8 mouse cellular contexts compared by ENCODE assay signal in genomic region chr9:65744171-65745082, GRCm38 (mm10).
DNase-seq lines count a peak whose midpoint lies in the region; ATAC-seq lines count a peak whose summit lies in the region.

No protein-coding gene starts in this region.

- H3K27me3 ChIP-seq in forebrain, embryonic 11.5 days (ENCODE audit: control insufficient read depth, insufficient read depth, low read length), result no peaks in the 10 kb centered on the region
- no peaks in the 10 kb centered on the region for H3K27me3 ChIP-seq in hindbrain, embryonic 12.5 days
- no peaks in the 10 kb centered on the region for H3K27me3 ChIP-seq in stomach, embryonic 15.5 days (replicated peaks)

- ATAC-seq in forebrain, embryonic 11.5 days (replicated peaks; ENCODE audit: low FRiP score), result peak; percentile 90
- peak; percentile 92 for ATAC-seq in hindbrain, embryonic 12.5 days (ENCODE audit: low FRiP score)
- ATAC-seq in megakaryocyte progenitor cell, adult 5-6 weeks (replicated peaks; ENCODE audit: poor library complexity), result 0 out of 2 replicates have a peak, but pooled peaks have one; percentile 30
- peak; percentile 58; the same call in 1 of the 2 replicates for ATAC-seq in stomach, embryonic 15.5 days (ENCODE audit: insufficient read depth, low FRiP score, low read depth)

- H3K27ac ChIP-seq in brown adipose tissue, adult 24 weeks (replicated peaks; ENCODE audit: low read depth, low read length), result peak overlapping the region; percentile 54; the same call in 1 of the 2 replicates
- peak overlapping the region; percentile 84 for H3K27ac ChIP-seq in forebrain, embryonic 11.5 days (ENCODE audit: low read depth, low read length)
- H3K27ac ChIP-seq in hindbrain, embryonic 12.5 days, result peak overlapping the region; percentile 88
- H3K27ac ChIP-seq in stomach, embryonic 15.5 days, result peak overlapping the region; percentile 55

- peak overlapping the region; percentile 24; the same call in 1 of the 2 replicates for H3K4me2 ChIP-seq in forebrain, embryonic 11.5 days (ENCODE audit: low read depth, low read length, severe bottlenecking)
- H3K4me2 ChIP-seq in hindbrain, embryonic 12.5 days (replicated peaks), result peak overlapping the region; percentile 20; the same call in 1 of the 2 replicates
- no peak overlapping the region for H3K4me2 ChIP-seq in stomach, embryonic 15.5 days

- H3K36me3 ChIP-seq in forebrain, embryonic 11.5 days (ENCODE audit: control insufficient read depth, insufficient read depth, low read length), result no peaks in the 10 kb centered on the region
- no peaks in the 10 kb centered on the region for H3K36me3 ChIP-seq in hindbrain, embryonic 12.5 days
- no peaks in the 10 kb centered on the region for H3K36me3 ChIP-seq in stomach, embryonic 15.5 days

- 41% methylated on average over 4 of the region's 4 CpGs for WGBS in forebrain, embryonic 11.5 days
- 27% methylated on average over 4 of the region's 4 CpGs for WGBS in hindbrain, embryonic 12.5 days
- WGBS in stomach, embryonic 15.5 days, result 33% methylated on average over 4 of the region's 4 CpGs

- no peak overlapping the region for H3K4me3 ChIP-seq in brown adipose tissue, adult 24 weeks (ENCODE audit: insufficient read depth, low read depth, low read length)
- no peak overlapping the region for H3K4me3 ChIP-seq in forebrain, embryonic 11.5 days (ENCODE audit: low read depth, low read length)
- no peak overlapping the region for H3K4me3 ChIP-seq in hindbrain, embryonic 12.5 days
- no peak overlapping the region for H3K4me3 ChIP-seq in stomach, embryonic 15.5 days (replicated peaks)

- H3K9me3 ChIP-seq in forebrain, embryonic 11.5 days (ENCODE audit: control insufficient read depth, low read length), result no peaks in the 10 kb centered on the region; the same call in 1 of the 2 replicates
- H3K9me3 ChIP-seq in hindbrain, embryonic 12.5 days (replicated peaks), result no peaks in the 10 kb centered on the region
- H3K9me3 ChIP-seq in stomach, embryonic 15.5 days, result no peaks in the 10 kb centered on the region

- DNase-seq in 3134 (ENCODE audit: extremely low read depth, insufficient read length, low spot score), result peak; percentile 52
- peak; percentile 62 for DNase-seq in forebrain, embryonic 11.5 days (ENCODE audit: low spot score)
- DNase-seq in layer of hippocampus, postnatal 14 days (ENCODE audit: low spot score in 2 of 2), result peak; percentile 64 to 76
- no peak for DNase-seq in urinary bladder, postnatal 4 days (ENCODE audit: low spot score in 2 of 2)

- no peaks in the 10 kb centered on the region for H3K4me1 ChIP-seq in brown adipose tissue, adult 24 weeks (ENCODE audit: control insufficient read depth, insufficient read depth, insufficient read length, low read length)
- H3K4me1 ChIP-seq in forebrain, embryonic 11.5 days (replicated peaks; ENCODE audit: control insufficient read depth, insufficient read depth, low read length), result peaks cover 24% of the 10 kb centered on the region
- peaks cover 43% of the 10 kb centered on the region for H3K4me1 ChIP-seq in hindbrain, embryonic 12.5 days
- H3K4me1 ChIP-seq in stomach, embryonic 15.5 days, result peaks cover 18% of the 10 kb centered on the region

- no peak overlapping the region for H3K9ac ChIP-seq in forebrain, embryonic 11.5 days (ENCODE audit: low read length)
- H3K9ac ChIP-seq in hindbrain, embryonic 12.5 days, result no peak overlapping the region
- H3K9ac ChIP-seq in stomach, embryonic 15.5 days, result no peak overlapping the region

Comparison
In these comparisons a context has a peak if more than half of its experiments do, and no peak if none do; other contexts are left out.
1. DNase-seq: peak in 3134 (single experiment), forebrain, embryonic 11.5 days (single experiment) and layer of hippocampus, postnatal 14 days (2 of 2); none in urinary bladder, postnatal 4 days (0 of 2).
2. ATAC-seq: peak in every context shown above with its lines; median percentile 92 in hindbrain, embryonic 12.5 days; 90 in forebrain, embryonic 11.5 days; 58 in stomach, embryonic 15.5 days; 30 in megakaryocyte progenitor cell, adult 5-6 weeks.
3. Peak in every context shown above with its lines, with median percentiles within 50 percentile points of each other: H3K27ac ChIP-seq.